Mouse (Mus musculus) myocyte (in vitro differentiated cells): ENCODE data around the gene Gm42791.

Experiments
- MAX ChIP-seq: IDR thresholded peaks from one replicate; pipeline ENCODE4 v1.6.1; 2011; ENCODE audit warnings: low read depth, mild to moderate bottlenecking, control low read depth
- MYOG ChIP-seq, 3 experiments: IDR thresholded peaks; one replicate each; pipeline ENCODE4 v1.6.1; 2011; ENCODE audit warnings: control low read depth in 2 of 3, low read depth in 2 of 3, mild to moderate bottlenecking in 2 of 3; ENCODE audit not compliant: insufficient read length in 2 of 3, control insufficient read depth in 1 of 3, insufficient read depth in 1 of 3
- POLR2A ChIP-seq: IDR thresholded peaks from one replicate; pipeline ENCODE4 v1.6.1; 2011; ENCODE audit warnings: low read depth, mild to moderate bottlenecking, control low read depth, moderate library complexity; ENCODE audit not compliant: insufficient read length
- TCF12 ChIP-seq: IDR thresholded peaks from one replicate; pipeline ENCODE4 v1.6.1; 2011; ENCODE audit warnings: mild to moderate bottlenecking, control low read depth; ENCODE audit not compliant: poor library complexity, insufficient read depth, severe bottlenecking
- TCF3 ChIP-seq: IDR thresholded peaks from one replicate; pipeline ENCODE4 v1.6.1; 2011; ENCODE audit warnings: low read depth, control low read depth; ENCODE audit not compliant: insufficient read length
- USF1 ChIP-seq: IDR thresholded peaks from one replicate; pipeline ENCODE4 v1.6.1; 2011; ENCODE audit warnings: low read depth, mild to moderate bottlenecking, control low read depth, moderate library complexity

- TF ChIP-seq POLR2A (no peak), MAX (no peak), MYOG (IDR thresholded peaks at IDR 0.05; ENCODE audit: control insufficient read depth in 1 of 3, insufficient read depth in 1 of 3, insufficient read length in 2 of 3, low read depth in 2 of 3) (no peak), USF1 (no peak), TCF12 (no peak), TCF3 (no peak)
Observed at GRCm38 (mm10) chr5:148952419-148952818, 42.5 kb downstream of the Gm42791 start.
